Mouse (Mus musculus): ENCODE results near the gene Mcemp1. TPM values are rescaled to one million over a fixed set of nuclear protein-coding genes. Genes with fewer than 3 reads are reported as not detected.

Mcemp1 gene
- total RNA-seq, 2 experiments from 2014 or later: not detected

Other genes with a start within 250 kb of the Mcemp1 start
- 1 to 10 TPM; 2.5 to 3.1 TPM for gene Pex11g, start 198.1 kb upstream of the Mcemp1 start, total RNA-seq (2021)
- gene Tex45, start 194.9 kb upstream of the Mcemp1 start, total RNA-seq (2021): not detected
- gene Zfp358, start 172.6 kb upstream of the Mcemp1 start, total RNA-seq (2021): 10 to 100 TPM; 24.2 to 24.6 TPM
- gene Mcoln1, start 165.3 kb upstream of the Mcemp1 start, total RNA-seq (2021): 10 to 100 TPM; 18.6 to 20.4 TPM
- gene Pnpla6, start 150.4 kb upstream of the Mcemp1 start, total RNA-seq (2021): 10 to 100 TPM in 1 of 2 experiments, 1 to 10 TPM in 1; 8.3 to 11.8 TPM
- gene C330021F23Rik, start 97.8 kb upstream of the Mcemp1 start, total RNA-seq (2021): not detected
- under 1 TPM; 0.61 to 0.67 TPM for gene Camsap3, start 78.5 kb upstream of the Mcemp1 start, total RNA-seq (2021)
- 10 to 100 TPM in 1 of 2 experiments, 1 to 10 TPM in 1; 9.5 to 10.0 TPM for gene Xab2, start 44.4 kb upstream of the Mcemp1 start, total RNA-seq (2021)
- 100 to 1,000 TPM in 1 of 2 experiments, 10 to 100 TPM in 1; 89.9 to 106 TPM for gene Pet100, start 44.2 kb upstream of the Mcemp1 start, total RNA-seq (2021)
- gene Pcp2, start 40.2 kb upstream of the Mcemp1 start, total RNA-seq (2021): under 1 TPM in 1 of 2 experiments, not detected in 1; 0.67 TPM
- gene Stxbp2, start 34.8 kb upstream of the Mcemp1 start, total RNA-seq (2021): 1 to 10 TPM; 1.2 to 1.9 TPM
- 10 to 100 TPM in 1 of 2 experiments, under 1 TPM in 1; 0.97 to 24.5 TPM for gene Retn, start 10.0 kb upstream of the Mcemp1 start, total RNA-seq (2021)
- gene Fcor, start 6.6 kb downstream of the Mcemp1 start, total RNA-seq (2021): 1 to 10 TPM in 1 of 2 experiments, not detected in 1; 7.8 TPM
- 10 to 100 TPM; 17.8 to 18.0 TPM for gene Trappc5, start 10.5 kb downstream of the Mcemp1 start, total RNA-seq (2021)
- under 1 TPM; 0.23 to 0.27 TPM for gene Fcer2a, start 28.4 kb downstream of the Mcemp1 start, total RNA-seq (2021)
- gene Clec4g, start 54.9 kb downstream of the Mcemp1 start, total RNA-seq (2021): not detected
- not detected for gene Cd209a, start 83.2 kb downstream of the Mcemp1 start, total RNA-seq (2021)
- gene Cd209e, start 188.6 kb downstream of the Mcemp1 start, total RNA-seq (2021): not detected
- 1 to 10 TPM in 1 of 2 experiments, under 1 TPM in 1; 0.41 to 2.1 TPM for gene Cd209d, start 212.8 kb downstream of the Mcemp1 start, total RNA-seq (2021)